Mouse (Mus musculus): ENCODE data around the gene Cntn5. TPM values are rescaled to one million over a fixed set of nuclear protein-coding genes. Genes with fewer than 3 reads are reported as not detected.
A peak's percentile ranks its signal among the peaks of the same experiment; 100 is the strongest.

The Cntn5 gene
- polyA plus RNA-seq, 1 experiment from 2014 or later, result 2.3 TPM

- no peak for DNase-seq (ENCODE audit: low spot score)
- Histone ChIP-seq H3K4me1 (ENCODE audit: control insufficient read depth, insufficient read depth, low read length) (no peaks in the 10 kb centered on the region), H3K36me3 (ENCODE audit: control insufficient read depth, insufficient read depth, low read length) (no peaks in the 10 kb centered on the region), H3K9me3 (ENCODE audit: control insufficient read depth, low read length) (no peaks in the 10 kb centered on the region), H3K9ac (ENCODE audit: low read depth, low read length) (no peak overlapping the region), H3K27me3 (replicated peaks; ENCODE audit: control insufficient read depth, insufficient read depth, low read length) (no peaks in the 10 kb centered on the region), H3K27ac (replicated peaks; ENCODE audit: low read depth, low read length) (no peak overlapping the region), H3K4me2 (ENCODE audit: low read depth, low read length) (no peak overlapping the region), H3K4me3 (ENCODE audit: low read depth, low read length) (no peak overlapping the region)
- no peak for ATAC-seq (ENCODE audit: low read depth)
- 87% methylated on average over 3 of the region's 3 CpGs for WGBS
Measured at GRCm38 (mm10) chr9:10448987-10449563, 455.5 kb downstream of the Cntn5 start.

GRCm38 (mm10) chr9:10447220-10447837 lies 457.2 kb downstream of the Cntn5 start:
- Histone ChIP-seq H3K4me3 (ENCODE audit: low read depth, low read length) (no peak overlapping the region), H3K36me3 (ENCODE audit: control insufficient read depth, insufficient read depth, low read length) (no peaks in the 10 kb centered on the region), H3K27me3 (replicated peaks; ENCODE audit: control insufficient read depth, insufficient read depth, low read length) (no peaks in the 10 kb centered on the region), H3K4me2 (ENCODE audit: low read depth, low read length) (no peak overlapping the region), H3K9ac (ENCODE audit: low read depth, low read length) (no peak overlapping the region), H3K4me1 (ENCODE audit: control insufficient read depth, insufficient read depth, low read length) (no peaks in the 10 kb centered on the region), H3K9me3 (ENCODE audit: control insufficient read depth, low read length) (no peaks in the 10 kb centered on the region), H3K27ac (replicated peaks; ENCODE audit: low read depth, low read length) (no peak overlapping the region)
- DNase-seq (ENCODE audit: low spot score) (peak; percentile 73), ATAC-seq (ENCODE audit: low read depth) (peak; percentile 41; the same call in 1 of the 2 replicates)

- no peak overlapping the region for H3K4me3 ChIP-seq (ENCODE audit: low read depth, low read length)
- ATAC-seq (ENCODE audit: low read depth), result no peak
- H3K4me2 ChIP-seq (ENCODE audit: low read depth, low read length), result no peak overlapping the region
- DNase-seq (ENCODE audit: low spot score), result no peak
- H3K27me3 ChIP-seq (replicated peaks; ENCODE audit: control insufficient read depth, insufficient read depth, low read length), result no peaks in the 10 kb centered on the region
- H3K9ac ChIP-seq (ENCODE audit: low read depth, low read length), result no peak overlapping the region
- no peak overlapping the region for H3K27ac ChIP-seq (replicated peaks; ENCODE audit: low read depth, low read length)
- H3K36me3 ChIP-seq (ENCODE audit: control insufficient read depth, insufficient read depth, low read length), result no peaks in the 10 kb centered on the region
- no peaks in the 10 kb centered on the region for H3K4me1 ChIP-seq (ENCODE audit: control insufficient read depth, insufficient read depth, low read length)
- H3K9me3 ChIP-seq (ENCODE audit: control insufficient read depth, low read length), result no peaks in the 10 kb centered on the region
Measured at GRCm38 (mm10) chr9:10412075-10412474, 492.5 kb downstream of the Cntn5 start.

GRCm38 (mm10) chr9:10400099-10400498 lies 504.5 kb downstream of the Cntn5 start:
- no peak overlapping the region for H3K4me3 ChIP-seq (ENCODE audit: low read depth, low read length)
- no peaks in the 10 kb centered on the region for H3K27me3 ChIP-seq (replicated peaks; ENCODE audit: control insufficient read depth, insufficient read depth, low read length)
- no peaks in the 10 kb centered on the region for H3K9me3 ChIP-seq (ENCODE audit: control insufficient read depth, low read length)
- H3K9ac ChIP-seq (ENCODE audit: low read depth, low read length), result no peak overlapping the region
- 36% methylated on average over 7 of the region's 7 CpGs for WGBS
- no peaks in the 10 kb centered on the region for H3K36me3 ChIP-seq (ENCODE audit: control insufficient read depth, insufficient read depth, low read length)
- ATAC-seq (ENCODE audit: low read depth) (no peak), DNase-seq (ENCODE audit: low spot score) (peak; percentile 8)
- no peak overlapping the region for H3K27ac ChIP-seq (replicated peaks; ENCODE audit: low read depth, low read length)
- no peak overlapping the region for H3K4me2 ChIP-seq (ENCODE audit: low read depth, low read length)
- H3K4me1 ChIP-seq (ENCODE audit: control insufficient read depth, insufficient read depth, low read length), result no peaks in the 10 kb centered on the region

- Histone ChIP-seq H3K27me3 (replicated peaks; ENCODE audit: control insufficient read depth, insufficient read depth, low read length) (no peaks in the 10 kb centered on the region), H3K27ac (replicated peaks; ENCODE audit: low read depth, low read length) (no peak overlapping the region), H3K36me3 (ENCODE audit: control insufficient read depth, insufficient read depth, low read length) (no peaks in the 10 kb centered on the region), H3K4me2 (ENCODE audit: low read depth, low read length) (no peak overlapping the region), H3K9me3 (ENCODE audit: control insufficient read depth, low read length) (no peaks in the 10 kb centered on the region), H3K4me1 (ENCODE audit: control insufficient read depth, insufficient read depth, low read length) (no peaks in the 10 kb centered on the region), H3K9ac (ENCODE audit: low read depth, low read length) (no peak overlapping the region), H3K4me3 (ENCODE audit: low read depth, low read length) (no peak overlapping the region)
- DNase-seq (ENCODE audit: low spot score), result no peak
- WGBS, result 89% methylated on average over 2 of the region's 2 CpGs
- no peak for ATAC-seq (ENCODE audit: low read depth)
Measured at GRCm38 (mm10) chr9:10389863-10390262, 514.7 kb downstream of the Cntn5 start.

- DNase-seq (ENCODE audit: low spot score) (no peak), ATAC-seq (ENCODE audit: low read depth) (no peak)
- H3K27ac ChIP-seq (replicated peaks; ENCODE audit: low read depth, low read length), result no peak overlapping the region
- no peaks in the 10 kb centered on the region for H3K27me3 ChIP-seq (replicated peaks; ENCODE audit: control insufficient read depth, insufficient read depth, low read length)
- H3K36me3 ChIP-seq (ENCODE audit: control insufficient read depth, insufficient read depth, low read length), result no peaks in the 10 kb centered on the region
- no peak overlapping the region for H3K4me3 ChIP-seq (ENCODE audit: low read depth, low read length)
- H3K4me2 ChIP-seq (ENCODE audit: low read depth, low read length), result no peak overlapping the region
- H3K9ac ChIP-seq (ENCODE audit: low read depth, low read length), result no peak overlapping the region
- 78% methylated on average over 1 of the region's 1 CpGs for WGBS
- no peaks in the 10 kb centered on the region for H3K9me3 ChIP-seq (ENCODE audit: control insufficient read depth, low read length)
- H3K4me1 ChIP-seq (ENCODE audit: control insufficient read depth, insufficient read depth, low read length), result no peaks in the 10 kb centered on the region
Measured at GRCm38 (mm10) chr9:10384455-10384854, 520.1 kb downstream of the Cntn5 start.

GRCm38 (mm10) chr9:10383140-10383539 lies 521.4 kb downstream of the Cntn5 start:
- no peak for DNase-seq (ENCODE audit: low spot score)
- Histone ChIP-seq H3K27me3 (replicated peaks; ENCODE audit: control insufficient read depth, insufficient read depth, low read length) (no peaks in the 10 kb centered on the region), H3K4me1 (ENCODE audit: control insufficient read depth, insufficient read depth, low read length) (no peaks in the 10 kb centered on the region), H3K4me3 (ENCODE audit: low read depth, low read length) (no peak overlapping the region), H3K27ac (replicated peaks; ENCODE audit: low read depth, low read length) (no peak overlapping the region), H3K9ac (ENCODE audit: low read depth, low read length) (no peak overlapping the region), H3K9me3 (ENCODE audit: control insufficient read depth, low read length) (no peaks in the 10 kb centered on the region), H3K36me3 (ENCODE audit: control insufficient read depth, insufficient read depth, low read length) (no peaks in the 10 kb centered on the region), H3K4me2 (ENCODE audit: low read depth, low read length) (no peak overlapping the region)
- no peak for ATAC-seq (ENCODE audit: low read depth)

GRCm38 (mm10) chr9:10381701-10382100 lies 522.9 kb downstream of the Cntn5 start:
- Histone ChIP-seq H3K36me3 (ENCODE audit: control insufficient read depth, insufficient read depth, low read length) (no peaks in the 10 kb centered on the region), H3K4me1 (ENCODE audit: control insufficient read depth, insufficient read depth, low read length) (no peaks in the 10 kb centered on the region), H3K4me3 (ENCODE audit: low read depth, low read length) (no peak overlapping the region), H3K27ac (replicated peaks; ENCODE audit: low read depth, low read length) (no peak overlapping the region), H3K9me3 (ENCODE audit: control insufficient read depth, low read length) (no peaks in the 10 kb centered on the region), H3K27me3 (replicated peaks; ENCODE audit: control insufficient read depth, insufficient read depth, low read length) (no peaks in the 10 kb centered on the region), H3K4me2 (ENCODE audit: low read depth, low read length) (no peak overlapping the region), H3K9ac (ENCODE audit: low read depth, low read length) (no peak overlapping the region)
- DNase-seq (ENCODE audit: low spot score), result no peak
- ATAC-seq (ENCODE audit: low read depth), result no peak
- WGBS, result 93% methylated on average over 4 of the region's 4 CpGs

GRCm38 (mm10) chr9:10376261-10376660 lies 528.3 kb downstream of the Cntn5 start:
- no peak overlapping the region for H3K9ac ChIP-seq (ENCODE audit: low read depth, low read length)

More at GRCm38 (mm10) chr9:10376261-10376660, 528.3 kb downstream of the Cntn5 start:
- DNase-seq (ENCODE audit: low spot score), result no peak
- H3K4me2 ChIP-seq (ENCODE audit: low read depth, low read length), result no peak overlapping the region
- no peak for ATAC-seq (ENCODE audit: low read depth)
- no peak overlapping the region for H3K27ac ChIP-seq (replicated peaks; ENCODE audit: low read depth, low read length)
- H3K4me3 ChIP-seq (ENCODE audit: low read depth, low read length), result no peak overlapping the region
- H3K4me1 ChIP-seq (ENCODE audit: control insufficient read depth, insufficient read depth, low read length), result no peaks in the 10 kb centered on the region
- H3K27me3 ChIP-seq (replicated peaks; ENCODE audit: control insufficient read depth, insufficient read depth, low read length), result no peaks in the 10 kb centered on the region
- no peaks in the 10 kb centered on the region for H3K36me3 ChIP-seq (ENCODE audit: control insufficient read depth, insufficient read depth, low read length)
- H3K9me3 ChIP-seq (ENCODE audit: control insufficient read depth, low read length), result no peaks in the 10 kb centered on the region
